Mouse (Mus musculus) left cerebral cortex, adult 11 months (tissue): Measurements from ENCODE around the gene Nckap1.
"Not testable (repeated sequence)": the region's sequence is repeated elsewhere in the genome, so short reads cannot be mapped to it uniquely, and the experiment has no call there.

Experiments
- DNase-seq: peaks from one replicate; pipeline ENCODE4 v3.0.0; 2022; ENCODE audit warnings: low spot score

Gene Nckap1

DNA sequence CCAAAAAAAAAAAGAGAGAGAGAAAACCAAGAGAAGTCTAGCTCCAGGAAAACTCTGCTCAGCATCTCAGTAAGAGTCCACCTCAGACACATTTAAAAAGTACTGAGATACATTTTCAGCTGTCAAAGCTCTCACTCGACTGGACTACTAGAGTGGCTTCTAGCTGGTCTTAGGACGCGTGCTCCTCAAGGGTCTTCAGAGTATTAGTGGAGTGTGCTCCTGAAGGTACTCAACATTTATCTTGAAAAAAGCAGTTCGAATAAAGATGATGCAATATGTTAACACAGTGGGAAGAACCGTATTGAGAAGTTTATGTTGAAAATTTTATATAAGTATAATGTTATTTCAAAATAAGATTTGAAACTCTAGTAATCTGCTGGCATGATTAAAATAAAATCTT, 20.4 kb downstream of the Nckap1 start:
- no peak for DNase-seq

DNA sequence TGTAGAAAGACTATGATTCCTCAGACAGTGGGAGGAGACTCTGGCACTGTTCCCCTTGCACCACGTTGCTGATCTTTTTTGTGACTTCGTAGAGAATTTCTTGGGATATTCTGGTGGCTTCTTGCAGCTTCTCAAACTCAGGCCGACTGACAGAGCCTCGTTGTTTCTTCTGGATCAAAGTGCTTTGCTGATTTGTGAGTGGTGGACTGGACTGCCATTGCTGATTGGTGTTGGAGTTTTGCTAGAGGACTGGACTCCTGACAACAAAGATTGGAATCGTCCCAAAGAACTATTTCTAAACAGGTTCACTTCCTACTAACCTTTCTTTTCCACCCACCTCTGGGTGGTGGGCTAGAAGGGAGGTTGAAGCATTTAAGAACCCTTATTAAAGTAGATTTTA, 21.5 kb downstream of the Nckap1 start:
- no peak for DNase-seq

DNA sequence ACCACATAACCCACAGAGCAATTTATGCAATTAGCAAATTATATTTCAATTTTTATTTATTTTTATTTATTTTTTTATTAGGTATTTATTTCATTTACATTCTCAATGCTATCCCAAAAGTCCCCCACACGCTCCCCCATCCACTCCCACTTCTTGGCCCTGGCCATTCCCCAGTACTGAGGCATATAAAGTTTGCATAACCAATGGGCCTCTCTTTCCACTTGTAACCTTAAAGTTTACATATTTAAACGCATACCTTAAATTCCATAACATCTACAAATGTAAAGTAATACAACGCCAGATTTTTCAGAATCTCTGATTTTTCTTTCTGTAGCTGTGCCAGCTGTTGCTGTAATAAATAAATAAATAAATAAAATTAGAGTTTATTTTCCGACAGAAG, 26.7 kb downstream of the Nckap1 start:
- DNase-seq, result no peak

DNA sequence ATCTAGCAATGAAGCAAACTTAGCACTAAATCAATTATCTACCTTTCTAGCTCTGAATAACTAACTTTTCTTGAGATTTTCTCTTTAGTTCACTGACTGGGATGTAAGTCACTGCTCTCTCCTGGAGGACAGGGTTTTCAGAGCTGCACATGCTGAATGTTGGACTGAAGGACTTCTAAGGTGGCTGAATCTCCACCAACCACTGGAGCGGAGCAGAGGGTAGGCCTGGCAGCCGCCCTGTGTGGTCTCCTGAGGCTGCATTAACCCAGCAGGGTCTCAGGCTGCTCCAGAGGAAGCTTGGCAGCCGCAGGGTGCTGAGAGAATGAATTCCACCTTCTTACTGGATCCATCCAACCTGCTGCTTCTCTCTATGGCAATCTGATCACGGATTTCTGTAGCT, 31.5 kb downstream of the Nckap1 start:
- DNase-seq, result no peak

DNA sequence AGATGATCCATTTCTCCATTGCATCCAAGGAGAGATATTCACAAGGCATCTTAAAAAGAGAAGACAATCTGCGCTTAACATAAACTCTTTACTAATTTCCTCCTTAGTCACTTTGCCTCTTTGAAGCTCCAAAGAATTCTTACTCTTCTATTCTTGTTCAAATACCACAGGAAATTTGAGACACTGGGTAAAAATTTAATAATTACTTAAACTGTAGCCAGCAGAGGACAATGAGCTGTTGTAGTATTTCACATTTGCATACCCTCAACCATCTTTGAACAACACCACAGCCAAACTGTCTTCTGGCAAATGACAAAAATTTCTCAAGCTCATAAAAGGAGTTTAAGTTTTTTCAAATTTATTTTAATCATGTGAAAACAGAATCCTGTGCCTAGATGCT, 33.3 kb downstream of the Nckap1 start:
- DNase-seq, result no peak

DNA sequence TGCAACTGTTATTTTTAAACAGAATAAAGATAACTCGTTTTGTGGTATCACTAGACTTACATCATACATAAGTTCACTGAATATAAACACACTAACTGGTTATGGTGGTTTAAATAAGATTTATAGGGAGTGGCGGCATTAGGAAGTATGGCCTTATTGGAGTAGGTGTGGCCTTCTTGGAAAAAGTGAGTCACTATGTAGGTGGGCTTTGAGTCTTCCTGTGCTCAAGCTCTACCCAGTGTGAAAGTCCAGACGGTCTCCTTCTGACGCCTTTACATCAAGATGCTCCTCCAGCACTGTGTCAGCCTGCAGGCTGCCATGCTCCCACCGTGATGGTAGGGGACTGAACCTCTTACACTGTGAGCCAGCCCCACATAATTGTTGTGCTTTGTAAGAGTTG, 38.4 kb downstream of the Nckap1 start:
- DNase-seq, result no peak

DNA sequence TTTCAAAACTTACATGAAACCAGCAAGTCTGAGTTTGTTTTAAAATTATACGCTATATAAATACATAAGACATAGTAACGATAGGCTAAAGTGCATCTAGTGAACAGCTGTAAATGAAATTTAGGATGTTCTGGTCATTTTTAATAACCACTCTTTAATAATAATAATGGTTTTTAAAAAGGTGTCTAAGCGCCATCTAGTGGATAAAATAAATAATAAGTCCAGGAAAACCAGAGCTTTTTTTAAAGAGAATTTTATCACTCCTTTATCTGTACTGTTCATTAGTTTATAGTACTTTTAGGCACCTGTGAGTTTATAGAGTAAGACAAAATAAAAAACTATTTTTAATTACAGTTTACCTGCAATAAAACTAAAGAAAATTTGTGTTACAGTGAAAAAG, 44.0 kb downstream of the Nckap1 start:
- no peak for DNase-seq

DNA sequence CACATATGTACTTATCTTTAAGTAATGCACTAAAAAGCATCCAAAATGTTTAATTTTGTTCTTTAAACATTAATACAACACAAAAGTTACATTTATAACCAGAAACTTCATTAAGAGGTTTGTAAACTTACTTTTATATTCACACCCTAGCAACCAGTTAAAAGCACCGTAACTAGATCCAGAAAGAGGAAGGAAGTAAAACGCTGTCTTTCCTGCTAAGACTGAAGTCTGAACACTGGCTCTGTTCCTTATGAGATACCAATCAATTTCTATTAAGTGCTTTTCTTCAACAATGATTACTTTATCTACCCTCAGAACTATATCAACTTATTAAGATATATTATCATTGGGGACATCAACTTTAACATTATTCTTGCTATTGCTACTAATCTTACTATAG, 44.6 kb downstream of the Nckap1 start:
- DNase-seq, result no peak

DNA sequence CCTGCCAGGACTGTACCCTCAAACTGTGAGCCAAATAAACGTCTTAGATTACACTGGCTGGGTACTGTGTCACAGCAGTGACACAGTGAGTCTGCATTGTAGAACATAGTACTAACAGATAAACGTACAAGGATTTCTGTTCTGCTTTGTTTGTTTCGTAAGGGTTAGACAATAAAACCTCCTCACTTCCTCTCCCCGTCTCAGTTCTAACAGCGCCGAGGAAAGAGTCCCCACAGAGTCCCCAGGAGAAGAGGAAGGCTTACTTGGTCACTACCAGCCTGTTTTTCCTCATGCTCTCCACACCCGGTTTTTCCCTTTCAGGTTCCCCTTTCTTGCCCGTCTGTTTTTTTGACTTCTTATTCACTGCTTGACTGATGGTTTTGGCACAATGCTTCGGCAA, 56.9 kb downstream of the Nckap1 start:
- DNase-seq, result no peak

DNA sequence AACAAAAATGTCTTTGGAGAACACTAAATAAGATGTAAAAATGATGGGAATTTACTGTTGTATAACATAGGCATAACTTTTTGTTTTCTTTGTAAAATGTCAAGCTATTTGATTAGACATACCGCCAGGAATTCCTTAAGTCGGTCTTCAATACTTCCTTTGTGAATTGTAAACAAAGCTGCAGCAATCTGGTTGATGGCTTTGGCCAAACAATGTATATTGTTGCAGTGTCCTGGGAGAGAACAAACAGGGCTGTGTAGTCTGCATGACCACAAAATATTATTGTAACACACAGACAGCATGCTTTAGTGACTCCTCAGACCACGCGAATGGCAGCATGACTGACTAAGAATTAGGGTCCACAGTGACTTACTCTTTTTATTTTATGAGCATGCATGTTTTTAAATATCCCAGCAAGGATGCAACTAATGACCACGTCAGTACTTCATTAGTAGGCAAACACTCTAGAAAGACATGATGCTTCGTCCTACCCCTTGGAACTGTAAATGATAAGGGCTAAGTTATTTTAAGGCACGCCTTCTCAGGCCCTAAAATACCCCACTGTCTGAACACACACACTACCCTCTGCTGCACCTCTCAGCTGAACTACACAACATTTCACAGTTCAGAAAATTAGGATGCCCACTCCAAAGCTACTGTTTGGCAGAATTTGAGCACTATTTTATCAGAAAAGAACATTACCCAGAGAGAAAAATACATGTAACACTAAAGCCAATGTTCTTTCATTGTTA, 75.0 kb downstream of the Nckap1 start:
- DNase-seq, result no peak

DNA sequence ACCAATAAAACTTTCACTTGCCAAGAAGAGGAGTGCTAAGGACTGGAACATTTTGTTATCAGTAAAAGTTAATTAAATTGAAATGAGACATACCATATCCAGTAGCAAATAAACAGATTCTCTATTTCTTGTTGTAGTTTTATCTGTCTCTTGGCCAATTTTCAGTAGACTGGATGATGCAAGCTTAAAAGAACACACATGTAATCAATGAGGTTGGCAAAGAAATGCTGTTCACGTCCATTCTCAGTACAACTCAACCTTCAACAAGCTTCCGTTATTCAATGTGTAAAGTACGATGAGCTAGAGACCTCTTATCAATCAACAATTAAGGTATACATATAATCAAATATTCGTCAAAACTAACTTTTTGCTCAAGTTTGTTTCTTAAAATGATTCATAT, 79.0 kb downstream of the Nckap1 start:
- DNase-seq, result no peak

DNA sequence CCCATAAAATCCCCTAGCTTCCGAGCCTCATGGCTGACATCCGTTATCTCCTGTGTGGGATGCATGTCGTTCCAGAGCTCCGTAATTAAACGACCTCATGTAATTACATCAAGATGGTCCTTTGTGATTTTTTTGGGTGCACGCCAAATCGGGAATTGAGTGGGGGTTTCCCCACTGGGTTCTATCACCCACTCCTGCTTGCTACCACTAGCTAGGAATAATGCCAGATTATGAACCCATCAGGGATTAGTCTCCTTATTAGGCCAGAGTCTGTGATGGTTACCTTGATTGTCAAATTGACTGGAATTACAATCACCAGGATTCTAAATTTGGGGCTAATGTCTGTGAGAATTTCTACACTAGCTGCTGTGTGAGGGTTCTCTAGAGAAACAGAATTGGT, 85.9 kb downstream of the Nckap1 start:
- DNase-seq, result not testable (repeated sequence)

DNA sequence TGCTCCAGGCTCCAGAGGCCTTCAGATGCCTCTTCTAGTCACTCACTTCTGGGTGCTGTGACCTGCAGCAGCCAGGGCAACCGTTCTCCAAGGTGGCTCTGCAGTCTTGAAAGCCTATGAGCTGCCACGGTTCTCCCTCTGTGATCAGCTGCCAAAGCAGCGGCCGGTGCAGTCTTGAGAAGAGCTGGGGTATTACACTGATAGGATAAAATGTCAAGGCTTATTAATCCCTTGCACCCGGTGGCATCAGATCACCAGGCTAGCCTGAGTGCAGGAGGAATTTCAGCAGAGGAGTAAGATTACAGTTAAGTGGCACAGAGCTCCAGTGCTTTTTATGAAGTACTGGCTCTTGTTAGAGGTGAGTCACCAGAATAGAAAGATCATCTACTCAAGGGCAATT, 94.3 kb downstream of the Nckap1 start:
- no peak for DNase-seq

DNA sequence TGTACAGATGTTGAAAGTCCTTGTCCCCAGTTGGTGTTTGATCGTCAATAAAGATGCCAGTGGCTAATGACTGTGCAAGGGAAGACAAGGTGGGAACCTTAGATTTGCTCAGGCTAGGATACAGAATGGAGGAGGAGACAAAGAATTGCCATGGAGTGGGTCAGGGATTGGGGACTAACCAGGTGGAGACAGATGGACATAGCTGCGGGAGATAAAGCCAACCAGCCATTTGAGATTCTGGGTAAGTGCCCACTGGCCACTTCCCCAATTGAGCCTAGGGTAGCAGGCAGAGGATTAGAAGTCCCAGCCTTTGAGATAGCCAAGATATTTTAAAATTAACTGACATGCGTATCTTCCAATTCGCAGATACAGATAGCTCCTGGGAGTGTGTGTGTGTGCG, 96.2 kb downstream of the Nckap1 start:
- DNase-seq, result no peak

DNA sequence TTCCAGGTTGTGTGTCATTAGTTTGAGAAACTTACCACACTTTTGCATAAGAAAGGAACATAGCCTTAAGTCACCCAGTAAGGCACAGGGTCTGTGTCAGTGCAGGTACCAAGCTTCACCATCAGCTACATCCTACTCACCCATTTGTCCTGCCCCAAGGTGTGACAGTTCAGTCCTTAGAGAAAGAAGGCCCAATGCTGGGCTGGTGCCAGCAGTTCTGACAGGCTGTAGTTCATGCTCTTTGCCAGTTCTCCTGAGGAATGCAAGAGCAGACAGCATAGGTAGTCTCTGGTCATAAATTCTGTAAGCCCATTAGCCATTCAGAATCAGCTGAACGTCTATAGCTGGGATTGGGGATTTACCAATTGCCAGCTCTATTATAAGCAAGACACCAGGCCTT, 105.3 kb downstream of the Nckap1 start:
- no peak for DNase-seq

DNA sequence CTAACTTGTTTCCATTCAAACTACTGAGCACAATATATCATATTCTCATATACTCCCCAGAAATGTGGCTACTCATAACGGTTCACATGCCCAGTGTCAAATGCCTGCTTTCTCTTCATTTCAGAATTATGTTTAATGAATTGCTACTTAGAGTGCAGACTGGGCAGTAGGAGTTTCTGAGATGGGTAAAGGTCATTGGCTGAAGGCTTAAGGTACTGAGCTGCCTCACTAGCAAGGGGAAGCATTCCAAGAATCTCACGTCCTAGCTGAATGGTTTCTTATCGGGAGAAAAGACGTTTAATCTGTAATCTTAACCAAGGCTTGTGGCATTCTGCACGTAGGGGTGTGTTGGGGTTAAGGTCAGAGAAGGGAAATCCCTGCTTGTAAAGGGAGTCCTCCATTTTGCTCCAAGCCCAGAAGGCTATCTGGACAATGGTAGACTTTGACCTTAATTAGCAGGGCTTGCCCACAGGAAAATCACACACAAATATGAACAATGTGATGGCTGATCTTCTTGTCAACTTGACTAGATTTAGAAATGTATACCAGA, 106.9 kb downstream of the Nckap1 start:
- no peak for DNase-seq

DNA sequence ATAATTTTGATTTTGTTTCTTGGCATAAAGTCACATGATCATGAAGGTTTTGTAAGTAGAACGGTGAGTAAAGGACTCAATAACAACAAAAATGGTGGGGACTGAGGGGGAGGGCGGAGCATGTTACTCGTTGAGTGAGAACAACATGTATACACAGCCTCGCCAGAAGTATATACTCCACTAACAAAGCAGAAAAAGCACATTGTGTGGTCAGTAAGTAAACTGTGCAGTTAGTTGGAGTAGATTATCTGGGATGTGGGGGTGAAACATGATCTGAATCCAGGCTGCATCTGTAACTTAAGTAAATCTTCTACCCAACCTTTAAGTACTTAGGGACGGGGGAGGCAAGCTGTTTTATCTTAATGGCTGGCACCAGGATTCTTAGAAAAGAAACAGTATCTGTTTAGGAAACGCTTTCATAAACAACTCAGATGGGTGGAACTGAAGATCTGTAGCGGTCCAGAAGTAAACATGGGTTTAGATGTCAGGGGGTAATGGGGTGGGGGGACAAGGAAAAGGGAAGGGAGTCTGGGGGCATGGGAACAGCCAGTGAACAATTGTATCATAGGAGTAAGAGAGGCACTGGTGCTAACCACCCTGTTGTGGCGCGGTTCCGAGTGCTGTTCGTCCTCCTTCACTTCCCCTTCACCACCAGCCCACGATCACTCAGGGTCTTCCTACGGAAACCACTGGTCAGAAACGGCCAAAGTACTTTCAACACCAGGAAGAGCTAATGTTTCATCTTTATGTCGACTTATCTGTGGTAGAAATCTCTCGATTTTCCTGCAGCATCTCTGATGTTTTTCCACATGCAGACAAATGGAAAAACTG, 115.0 kb downstream of the Nckap1 start:
- DNase-seq, result no peak

DNA sequence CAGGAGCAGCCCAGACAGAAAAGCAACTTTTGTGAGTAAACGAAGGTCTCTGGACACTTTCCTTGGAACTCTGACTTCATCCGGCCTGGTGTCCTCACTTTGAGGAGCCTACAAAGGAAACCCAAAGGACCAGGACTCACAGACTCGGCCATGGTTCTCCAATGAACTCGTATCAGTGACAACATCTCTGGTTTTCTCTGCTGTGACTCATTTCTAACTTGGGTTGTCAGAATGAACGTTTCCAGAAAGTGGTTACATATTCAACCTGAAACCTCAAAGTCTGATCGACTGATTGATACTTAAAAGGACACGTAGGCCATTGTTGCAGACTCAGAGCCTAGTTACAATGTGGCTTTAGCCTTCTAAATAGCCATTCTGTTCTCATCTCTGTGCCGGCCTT, 119.4 kb downstream of the Nckap1 start:
- no peak for DNase-seq
